Mouse (Mus musculus) embryonic fibroblast, embryonic 13.5 days (primary cell): ENCODE measurements around the gene Lonrf2. TPM values are rescaled to one million over a fixed set of nuclear protein-coding genes. Genes with fewer than 3 reads are reported as not detected.

ENCODE experiments used
- H3K27ac ChIP-seq: 2 replicates; pipeline ENCODE4 v1.5.1; 2012; ENCODE audit warnings: low read length, control low read depth, inconsistent platforms; ENCODE audit not compliant: insufficient read depth
- H3K4me1 ChIP-seq: 2 replicates; pipeline ENCODE4 v1.6.1; 2011; ENCODE audit warnings: low read length; ENCODE audit not compliant: control insufficient read depth, insufficient read depth
- H3K4me3 ChIP-seq: 2 replicates; pipeline ENCODE4 v1.5.1; 2011; ENCODE audit warnings: mild to moderate bottlenecking, control low read depth, low read length; ENCODE audit not compliant: insufficient read depth
- CTCF ChIP-seq: IDR thresholded peaks from 2 replicates; pipeline ENCODE4 v1.5.1; 2011; ENCODE audit warnings: mild to moderate bottlenecking, control low read depth, low read length, moderate library complexity, borderline replicate concordance; ENCODE audit not compliant: insufficient read depth
- POLR2A ChIP-seq: IDR thresholded peaks from 2 replicates; pipeline ENCODE4 v1.6.1; 2011; ENCODE audit warnings: low read depth, mild to moderate bottlenecking, control low read depth, low read length, moderate library complexity
- polyA plus RNA-seq: library from polyadenylated mRNA; stranded (reverse); fragments of >200 nt; gene quantifications from 2 replicates; pipeline ENCODE4 v1.2.4, GENCODE M21; 2011; ENCODE audit warnings: low read depth; ENCODE audit not compliant: missing spikeins, insufficient read length

Lonrf2 gene
- polyA plus RNA-seq, 1 experiment = 1.9 TPM

DNA sequence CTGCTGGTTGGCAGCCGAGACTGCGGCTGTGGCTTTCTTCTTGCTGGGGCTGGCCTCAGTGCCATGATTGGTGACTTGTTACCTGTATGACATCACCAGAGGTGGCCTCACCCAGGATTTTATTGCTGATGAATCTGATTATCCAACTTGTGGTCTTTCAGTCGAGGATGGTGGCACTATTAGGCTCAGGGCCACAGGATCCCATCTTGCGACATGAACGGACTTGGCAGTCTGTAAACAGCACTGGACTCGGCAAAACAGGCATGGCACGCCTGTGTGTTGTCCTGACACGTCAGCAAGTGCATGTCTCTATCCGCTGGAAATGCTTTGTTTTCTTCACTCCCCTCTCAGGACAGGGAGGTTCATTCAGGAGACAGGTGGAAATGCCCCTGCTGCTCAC is 27.8 kb upstream of the Lonrf2 start:
- H3K4me3 ChIP-seq = no peak overlapping the region
- no peak overlapping the region for H3K27ac ChIP-seq
- TF ChIP-seq POLR2A (no peak), CTCF (no peak)
- no peaks in the 10 kb centered on the region for H3K4me1 ChIP-seq

DNA sequence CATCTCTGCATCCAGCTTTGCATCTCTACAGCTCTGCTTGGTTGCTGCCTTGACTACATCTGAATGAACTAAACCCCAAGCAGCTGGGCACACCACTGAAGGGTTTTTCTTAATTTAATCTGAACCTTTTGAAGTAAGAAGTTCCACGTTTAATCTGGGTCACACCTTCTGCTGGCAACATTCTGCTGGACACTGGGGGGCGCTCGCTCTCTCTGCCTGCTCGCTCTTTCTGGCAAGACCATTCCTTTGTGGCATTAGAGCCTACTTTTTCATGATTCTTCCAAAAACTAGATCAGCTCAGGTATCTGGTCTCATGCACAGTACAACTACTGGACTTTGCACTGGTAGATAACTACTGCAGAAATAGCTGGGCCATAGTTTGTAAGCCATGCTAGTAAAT is 25.7 kb upstream of the Lonrf2 start:
- H3K4me3 ChIP-seq = no peak overlapping the region
- H3K4me1 ChIP-seq = no peaks in the 10 kb centered on the region
- no peak overlapping the region for H3K27ac ChIP-seq
- peak; percentile 33; the same call in 1 of the 2 replicates for TF ChIP-seq CTCF
- no peak for TF ChIP-seq POLR2A

DNA sequence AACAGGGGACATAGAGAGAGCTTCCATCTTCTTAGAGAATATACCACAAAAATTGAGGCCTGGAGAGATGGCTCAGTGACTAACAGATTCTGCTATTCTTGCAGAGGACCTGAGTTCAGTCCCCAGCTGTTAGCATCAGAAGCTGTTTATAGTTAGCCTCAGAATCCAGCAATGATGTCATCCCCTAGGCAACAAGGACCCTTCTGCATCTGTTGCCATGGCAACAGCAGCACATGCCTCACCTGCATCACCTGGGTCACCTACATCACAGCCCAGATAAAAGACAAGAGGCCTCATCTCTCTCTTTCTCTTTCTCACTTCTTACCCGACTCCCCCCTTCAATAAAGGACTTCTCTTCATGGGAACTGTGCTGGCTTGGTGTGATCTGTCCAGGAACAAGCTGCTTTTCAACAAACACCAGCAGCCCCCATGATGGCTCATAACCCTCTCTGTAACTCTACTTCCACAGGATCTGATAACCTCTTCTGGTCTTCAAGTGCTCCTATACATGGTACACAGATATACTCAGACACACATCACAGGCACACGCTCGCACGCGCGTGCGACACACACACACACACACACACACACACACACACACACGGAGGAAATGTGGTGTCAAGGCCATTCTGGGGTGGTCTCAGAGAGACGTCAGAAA is 24.5 kb upstream of the Lonrf2 start:
- no peaks in the 10 kb centered on the region for H3K4me1 ChIP-seq
- no peak overlapping the region for H3K27ac ChIP-seq
- no peak for TF ChIP-seq CTCF
- no peak for TF ChIP-seq POLR2A
- no peak overlapping the region for H3K4me3 ChIP-seq

DNA sequence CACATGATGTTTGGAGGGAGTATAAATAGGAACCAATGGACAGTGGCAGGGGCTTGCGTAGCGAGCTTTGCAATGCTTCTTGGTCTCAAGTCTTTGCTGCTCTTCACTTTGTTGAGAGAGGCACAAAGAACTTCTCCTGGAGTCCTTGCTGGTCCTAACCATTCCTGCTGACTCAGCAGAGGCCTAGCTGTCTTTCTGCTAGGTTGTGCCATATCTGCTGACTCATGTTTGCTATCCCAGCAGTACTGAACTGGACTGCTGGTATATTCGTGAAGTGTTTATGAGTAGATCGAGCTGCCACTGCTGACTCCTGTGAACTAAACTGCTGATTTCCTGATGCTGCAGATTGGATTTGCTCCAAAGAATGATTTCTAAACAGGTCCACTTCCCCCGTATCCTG is 23.7 kb upstream of the Lonrf2 start:
- Histone ChIP-seq H3K4me1 (no peaks in the 10 kb centered on the region), H3K4me3 (no peak overlapping the region), H3K27ac (no peak overlapping the region)
- TF ChIP-seq POLR2A = no peak
- no peak for TF ChIP-seq CTCF

DNA sequence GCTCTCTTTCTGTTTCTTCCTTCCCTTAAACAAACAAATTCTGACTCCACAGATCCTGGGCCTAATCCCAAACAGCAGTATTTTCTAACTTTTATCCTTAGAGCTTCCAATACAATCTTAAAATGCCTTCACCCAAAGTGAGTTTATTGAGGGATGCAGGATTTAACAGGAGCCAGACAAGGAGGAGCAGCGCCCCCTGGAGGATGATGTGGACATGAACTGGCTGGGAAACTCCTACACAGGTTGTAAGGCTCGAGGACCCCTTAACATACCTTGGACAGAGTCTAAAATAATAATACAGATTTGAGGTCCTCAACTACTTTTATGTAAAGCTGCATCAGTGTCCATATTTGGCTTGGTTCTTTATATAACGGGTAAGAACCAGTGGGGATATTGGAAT is 19.7 kb upstream of the Lonrf2 start:
- Histone ChIP-seq H3K4me1 (no peaks in the 10 kb centered on the region), H3K27ac (no peak overlapping the region), H3K4me3 (no peak overlapping the region)
- TF ChIP-seq CTCF (peak; percentile 72; the same call in 1 of the 2 replicates), POLR2A (no peak)

DNA sequence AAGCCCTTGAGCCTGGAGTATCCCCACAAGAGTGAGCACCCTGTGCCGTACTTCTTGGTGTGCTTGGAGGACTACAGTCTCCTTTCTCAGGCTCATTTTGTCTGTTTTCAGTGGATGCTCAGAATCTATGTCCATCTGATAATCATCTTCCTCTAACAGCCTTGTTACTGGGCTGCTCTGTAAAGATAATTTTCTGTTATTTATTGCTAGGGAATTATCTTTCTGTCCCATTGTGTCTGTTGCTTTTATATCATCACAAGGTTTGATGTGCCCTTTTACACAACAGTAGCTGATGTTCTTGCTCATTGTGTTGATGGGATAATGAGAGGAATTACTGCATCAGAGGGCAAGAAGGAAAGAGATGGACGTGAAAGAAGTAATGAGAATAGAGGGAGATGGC is 15.7 kb upstream of the Lonrf2 start:
- H3K4me1 ChIP-seq = no peaks in the 10 kb centered on the region
- H3K4me3 ChIP-seq = no peak overlapping the region
- no peak for TF ChIP-seq POLR2A
- TF ChIP-seq CTCF = no peak
- no peak overlapping the region for H3K27ac ChIP-seq

DNA sequence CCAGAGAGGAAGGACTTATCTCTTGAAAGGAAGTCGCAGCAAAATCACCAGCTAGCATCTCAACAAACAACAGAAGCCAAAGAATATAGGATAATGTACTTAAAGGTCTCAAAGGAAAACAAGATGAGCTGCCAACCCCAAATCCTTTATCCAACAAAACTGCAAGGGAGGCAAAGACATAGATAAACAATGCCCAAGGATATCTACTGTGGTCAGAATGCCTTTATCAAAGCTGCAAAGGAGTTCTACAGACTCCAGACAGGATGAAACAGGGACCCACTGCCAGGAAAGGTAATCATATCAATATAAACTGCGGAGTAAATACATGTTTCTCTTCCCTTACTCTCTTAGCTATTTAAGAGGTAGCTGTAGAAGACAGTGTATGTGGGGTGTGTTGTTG is 14.1 kb upstream of the Lonrf2 start:
- TF ChIP-seq CTCF (no peak), POLR2A (no peak)
- H3K27ac ChIP-seq = no peak overlapping the region
- H3K4me1 ChIP-seq = no peaks in the 10 kb centered on the region
- no peak overlapping the region for H3K4me3 ChIP-seq

DNA sequence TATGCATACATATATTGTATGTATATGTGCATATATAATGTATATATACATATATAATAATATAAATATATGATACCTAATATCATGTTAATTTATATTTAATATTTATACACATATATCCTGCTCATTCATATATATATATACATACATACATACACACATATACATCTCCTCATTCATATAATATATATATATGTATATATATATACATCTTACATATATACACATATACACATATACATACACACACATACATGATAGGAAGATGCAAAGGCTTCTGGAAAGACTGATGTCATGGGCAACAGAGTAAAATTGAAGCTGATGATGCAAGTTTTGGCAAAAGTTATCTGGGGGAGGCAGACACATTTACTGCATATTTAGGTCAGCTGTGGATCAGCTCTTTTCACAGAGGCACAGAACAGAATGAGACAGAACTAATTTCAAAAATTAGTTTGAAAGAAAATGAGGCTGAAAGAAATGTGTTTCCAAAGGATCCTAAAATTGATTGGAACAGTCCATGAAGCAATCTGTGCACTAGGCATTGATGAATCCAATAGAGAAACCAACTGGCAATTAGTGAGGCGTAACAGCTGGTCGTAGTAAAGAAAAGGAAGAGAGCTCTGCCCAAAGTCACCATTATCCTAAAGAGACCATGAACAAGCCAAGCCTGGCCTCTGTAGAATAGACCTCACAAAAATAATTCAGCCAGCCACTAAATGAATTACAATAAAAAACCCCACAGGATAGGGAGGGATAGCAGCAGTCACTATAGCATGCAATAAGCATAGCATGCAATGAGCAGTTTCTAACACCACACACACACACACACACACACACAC is 12.2 kb upstream of the Lonrf2 start:
- Histone ChIP-seq H3K4me1 (no peaks in the 10 kb centered on the region), H3K4me3 (no peak overlapping the region), H3K27ac (no peak overlapping the region)
- TF ChIP-seq CTCF = no peak
- TF ChIP-seq POLR2A = no peak

DNA sequence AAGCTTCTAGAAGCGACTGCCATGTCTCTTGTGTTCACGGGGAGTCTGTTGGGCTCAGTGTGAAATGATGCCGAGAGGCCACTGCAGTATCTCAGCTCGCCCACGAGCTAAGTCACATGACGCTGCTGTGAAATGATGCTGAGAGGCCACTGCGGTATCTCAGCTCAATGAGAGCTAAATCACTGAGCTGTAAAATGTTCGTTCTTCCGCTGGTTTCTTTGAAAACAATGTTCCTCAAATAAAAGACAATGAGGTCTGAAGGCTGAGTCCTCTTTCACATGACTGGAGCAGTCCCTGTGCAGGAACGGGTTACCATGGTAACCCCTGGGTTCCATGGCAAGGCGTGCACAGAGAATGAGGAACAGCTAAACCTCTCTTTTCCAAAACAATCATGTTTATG is 11.5 kb upstream of the Lonrf2 start:
- Histone ChIP-seq H3K4me3 (no peak overlapping the region), H3K27ac (no peak overlapping the region), H3K4me1 (no peaks in the 10 kb centered on the region)
- TF ChIP-seq POLR2A (no peak), CTCF (no peak)

DNA sequence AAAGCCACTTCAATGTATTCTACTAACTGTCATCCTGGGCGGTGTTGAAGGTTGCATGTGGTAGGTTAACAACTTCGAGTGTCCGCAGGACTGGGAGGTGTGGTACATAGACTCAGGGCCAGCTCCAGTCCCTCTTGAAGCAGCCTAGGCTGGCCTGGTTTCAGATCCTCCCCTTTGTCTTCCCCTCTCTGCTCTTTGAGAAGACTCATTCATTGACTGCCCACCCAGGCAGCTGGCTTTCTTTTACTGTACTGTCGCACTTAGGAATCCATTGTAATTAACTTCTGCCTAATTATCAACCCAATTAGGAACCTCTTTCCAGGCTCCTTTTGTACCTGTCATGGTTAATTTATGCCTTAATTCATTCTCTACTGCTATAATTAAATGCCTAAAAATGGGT is 6.8 kb upstream of the Lonrf2 start:
- H3K4me1 ChIP-seq = no peaks in the 10 kb centered on the region
- H3K4me3 ChIP-seq = no peak overlapping the region
- no peak for TF ChIP-seq CTCF
- no peak overlapping the region for H3K27ac ChIP-seq
